Mouse (Mus musculus) CH12.LX (cell line): ENCODE measurements around the gene Pfn1.

ENCODE experiments used
- BHLHE40 ChIP-seq: IDR thresholded peaks from 2 replicates; pipeline ENCODE4 v1.6.1; 2011; ENCODE audit warnings: mild to moderate bottlenecking, low read depth, low read length, improper control_type of control experiment
- CHD1 ChIP-seq: IDR thresholded peaks from 2 replicates; pipeline ENCODE4 v1.6.1; 2012; ENCODE audit warnings: low read depth, low read length, improper control_type of control experiment, inconsistent platforms
- CHD2 ChIP-seq: IDR thresholded peaks from 2 replicates; pipeline ENCODE4 v1.6.1; 2011; ENCODE audit warnings: low read length, improper control_type of control experiment
- CTCF ChIP-seq, 2 experiments: IDR thresholded peaks in 1 of 2; conservative IDR thresholded peaks in 1 of 2; 2 replicates each; pipeline ENCODE4 v1.5.1; 2011 to 2012; ENCODE audit warnings: low read depth in 2 of 2, low read length in 2 of 2, improper control_type of control experiment in 1 of 2, inconsistent platforms in 1 of 2, mild to moderate bottlenecking in 1 of 2, moderate library complexity in 1 of 2
- E2F4 ChIP-seq: IDR thresholded peaks from 2 replicates; pipeline ENCODE4 v1.6.1; 2011; ENCODE audit warnings: low read depth, low read length, improper control_type of control experiment; ENCODE audit not compliant: insufficient replicate concordance
- EP300 ChIP-seq: IDR thresholded peaks from 2 replicates; pipeline ENCODE4 v1.6.1; 2011; ENCODE audit warnings: low read length, improper control_type of control experiment
- HCFC1 ChIP-seq: IDR thresholded peaks from 2 replicates; pipeline ENCODE4 v1.6.1; 2012; ENCODE audit warnings: low read depth, mild to moderate bottlenecking, inconsistent platforms, low read length, improper control_type of control experiment
- MAX ChIP-seq: IDR thresholded peaks from 2 replicates; pipeline ENCODE4 v1.6.1; 2011; ENCODE audit warnings: low read length, improper control_type of control experiment
- POLR2AphosphoS2 ChIP-seq: IDR thresholded peaks from 2 replicates; pipeline ENCODE4 v1.6.1; 2011; ENCODE audit warnings: low read depth, low read length, improper control_type of control experiment

DNA sequence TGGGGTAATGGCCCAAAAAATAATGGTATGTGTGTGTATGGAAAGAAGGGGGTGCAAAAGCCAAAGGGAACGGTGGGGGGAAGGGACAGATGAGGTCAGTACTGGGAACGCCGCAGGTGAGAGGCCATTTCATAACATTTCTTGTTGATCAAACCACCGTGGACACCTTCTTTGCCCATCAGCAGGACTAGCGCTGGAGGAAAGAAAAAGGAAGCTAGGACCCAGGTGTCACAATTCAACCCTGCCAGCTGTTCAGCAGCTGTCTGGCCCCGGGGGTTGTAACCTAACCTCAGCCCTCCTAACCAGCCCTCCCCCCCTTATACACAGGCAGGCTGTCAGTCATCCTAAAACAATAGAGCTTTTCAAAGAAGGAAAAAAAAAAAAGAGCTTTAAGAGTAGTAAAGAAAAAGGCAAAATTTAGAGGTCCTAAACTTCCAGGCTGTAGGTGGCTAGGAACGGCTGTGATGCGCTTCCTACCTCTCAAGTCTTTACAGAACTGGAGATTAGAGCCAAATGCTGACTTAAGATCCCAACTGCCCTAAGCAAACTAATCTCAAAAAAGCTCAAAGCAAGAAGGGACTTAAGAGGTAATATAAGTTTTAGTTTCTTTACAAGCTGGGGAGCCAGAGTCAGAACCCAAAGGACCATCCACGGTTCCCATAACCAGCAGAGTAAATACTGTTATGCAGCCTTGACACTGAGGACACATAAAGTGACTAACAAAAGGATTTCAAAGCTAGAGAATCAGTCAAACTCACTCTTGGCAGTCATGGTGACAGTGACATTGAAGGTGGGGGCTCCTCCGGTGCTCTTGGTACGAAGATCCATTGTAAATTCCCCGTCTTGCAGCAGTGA is 2.2 kb downstream of the Pfn1 start:
- TF ChIP-seq POLR2AphosphoS2 (no peak), EP300 (no peak), CTCF (conservative IDR thresholded peaks at IDR 0.05 in 1 of 2, IDR thresholded peaks at IDR 0.05 in 1 of 2; ENCODE audit: low read depth in 2 of 2, low read length in 2 of 2) (no peak), CHD2 (no peak), E2F4 (no peak), HCFC1 (no peak; the same call in 1 of the 2 replicates), CHD1 (no peak), BHLHE40 (no peak), MAX (no peak)
